Mouse (Mus musculus): ENCODE results near the gene Rbbp7. TPM values are rescaled to one million over a fixed set of nuclear protein-coding genes. Genes with fewer than 3 reads are reported as not detected.

Rbbp7 gene
- total RNA-seq, 2 experiments from 2014 or later = 84.3 to 85.5 TPM

- DNase-seq (ENCODE audit: low spot score) = peak; percentile 24
These were observed 40.2 kb downstream of the Rbbp7 start for GRCm38 (mm10) chrX:162800371-162800770.

DNA sequence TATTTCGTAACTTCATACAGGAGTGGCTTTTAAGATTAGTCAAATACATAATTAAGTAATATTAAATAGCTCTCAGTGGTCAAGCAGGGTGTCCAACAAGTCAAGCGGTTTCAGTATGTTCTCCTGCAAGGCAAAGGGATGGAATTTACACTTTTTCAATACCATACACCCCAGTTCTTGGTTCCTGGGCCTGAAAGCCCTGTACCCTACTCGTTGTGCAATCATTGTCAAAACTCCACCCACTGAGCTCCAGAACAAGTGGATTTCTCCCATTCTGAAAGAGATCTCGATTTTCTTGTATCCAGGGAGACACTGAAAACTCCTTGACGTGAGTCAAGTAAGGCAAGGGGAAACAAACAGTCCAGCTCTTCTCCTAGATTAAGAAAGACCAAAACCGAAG lies 67.8 kb downstream of the Rbbp7 start:
- DNase-seq (ENCODE audit: low spot score) = peak; percentile 3

Other genes with a start within 250 kb of the Rbbp7 start
- gene Reps2, start 116.8 kb upstream of the Rbbp7 start, total RNA-seq (2021) = 1 to 10 TPM in 1 of 2 experiments, under 1 TPM in 1; 0.96 to 1.5 TPM
- gene Txlng, start 69.1 kb downstream of the Rbbp7 start, total RNA-seq (2021) = 1 to 10 TPM; 7.3 to 7.7 TPM
- 10 to 100 TPM; 25.1 to 28.7 TPM for gene Syap1, start 128.0 kb downstream of the Rbbp7 start, total RNA-seq (2021)
- 1 to 10 TPM; 5.0 to 5.4 TPM for gene Ctps2, start 140.8 kb downstream of the Rbbp7 start, total RNA-seq (2021)
- not detected for gene S100g, start 204.2 kb downstream of the Rbbp7 start, total RNA-seq (2021)